Mouse (Mus musculus): ENCODE data around the gene Ggta1. TPM values are rescaled to one million over a fixed set of nuclear protein-coding genes. Genes with fewer than 3 reads are reported as not detected.
"Not testable (repeated sequence)": the region's sequence is repeated elsewhere in the genome, so short reads cannot be mapped to it uniquely, and the experiment has no call there.

Ggta1 gene
- polyA plus RNA-seq, 1 experiment from 2014 or later = 16.4 TPM

DNA sequence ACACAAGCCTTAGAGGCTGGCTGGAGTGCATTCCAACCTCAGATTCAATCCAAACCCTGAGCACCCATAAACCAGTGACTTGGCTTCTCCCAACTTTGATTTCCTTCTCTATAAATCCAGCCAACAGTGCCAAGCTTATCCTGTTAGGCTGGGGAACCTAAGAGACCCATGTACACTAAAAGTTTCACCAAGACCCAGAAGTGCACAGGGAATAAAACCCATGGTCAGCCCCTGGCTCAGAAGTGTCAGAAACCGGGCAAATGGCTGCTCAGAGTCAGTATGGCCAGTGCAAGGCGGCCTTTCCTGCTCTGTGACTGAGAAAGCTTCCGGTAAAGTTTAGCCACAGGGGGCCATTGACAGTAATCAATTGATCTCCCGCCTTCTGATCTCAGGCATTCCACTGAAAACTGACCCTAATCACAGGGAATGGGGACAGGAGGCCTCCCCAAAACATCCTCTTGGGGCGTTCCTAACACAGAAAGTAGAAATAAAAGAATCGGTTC, 2.6 kb downstream of the Ggta1 start:
- Histone ChIP-seq H3K9ac (no peak overlapping the region), H3K9me3 (ENCODE audit: low read depth, low read length) (no peaks in the 10 kb centered on the region), H3K36me3 (ENCODE audit: insufficient read depth) (no peaks in the 10 kb centered on the region), H3K27ac (ENCODE audit: low read depth) (no peak overlapping the region), H3K4me3 (ENCODE audit: low read depth, low read length) (peak overlapping the region; percentile 52), H3K4me2 (peak overlapping the region; percentile 95), H3K4me1 (ENCODE audit: insufficient read depth) (peaks cover 14% of the 10 kb centered on the region), H3K27me3 (ENCODE audit: insufficient read depth, low read length) (no peaks in the 10 kb centered on the region)
- no peak for TF ChIP-seq CTCF (IDR thresholded peaks at IDR 0.05; ENCODE audit: low read depth)
- ATAC-seq (ENCODE audit: insufficient read depth) = no peak
- DNase-seq = no peak
- WGBS = 35% methylated on average over 6 of the region's 6 CpGs

GRCm38 (mm10) chr2:35459316-35459715, 3.7 kb downstream of the Ggta1 start:
- DNase-seq (no peak), ATAC-seq (ENCODE audit: insufficient read depth) (no peak)
- TF ChIP-seq CTCF (IDR thresholded peaks at IDR 0.05; ENCODE audit: low read depth) = no peak
- Histone ChIP-seq H3K4me3 (ENCODE audit: low read depth, low read length) (no peak overlapping the region), H3K27me3 (ENCODE audit: insufficient read depth, low read length) (no peaks in the 10 kb centered on the region), H3K9me3 (ENCODE audit: low read depth, low read length) (no peaks in the 10 kb centered on the region), H3K4me1 (ENCODE audit: insufficient read depth) (peaks cover 14% of the 10 kb centered on the region), H3K4me2 (no peak overlapping the region), H3K27ac (ENCODE audit: low read depth) (no peak overlapping the region), H3K36me3 (ENCODE audit: insufficient read depth) (no peaks in the 10 kb centered on the region), H3K9ac (no peak overlapping the region)

GRCm38 (mm10) chr2:35458421-35458820, 4.6 kb downstream of the Ggta1 start:
- TF ChIP-seq CTCF (IDR thresholded peaks at IDR 0.05; ENCODE audit: low read depth) = no peak
- Histone ChIP-seq H3K36me3 (ENCODE audit: insufficient read depth) (no peaks in the 10 kb centered on the region), H3K27me3 (ENCODE audit: insufficient read depth, low read length) (no peaks in the 10 kb centered on the region), H3K9ac (no peak overlapping the region), H3K4me1 (ENCODE audit: insufficient read depth) (peaks cover 10% of the 10 kb centered on the region; the same call in 1 of the 2 replicates), H3K4me2 (no peak overlapping the region), H3K9me3 (ENCODE audit: low read depth, low read length) (no peaks in the 10 kb centered on the region), H3K4me3 (ENCODE audit: low read depth, low read length) (no peak overlapping the region), H3K27ac (ENCODE audit: low read depth) (no peak overlapping the region)
- WGBS = 63% methylated on average over 4 of the region's 4 CpGs
- DNase-seq = no peak
- no peak for ATAC-seq (ENCODE audit: insufficient read depth)

- TF ChIP-seq CTCF (IDR thresholded peaks at IDR 0.05; ENCODE audit: low read depth) = no peak
- H3K4me1 ChIP-seq (ENCODE audit: insufficient read depth) = no peaks in the 10 kb centered on the region
- 61% methylated on average over 3 of the region's 3 CpGs for WGBS
- H3K4me2 ChIP-seq = no peak overlapping the region
- no peaks in the 10 kb centered on the region for H3K27me3 ChIP-seq (ENCODE audit: insufficient read depth, low read length)
- no peak overlapping the region for H3K9ac ChIP-seq
- DNase-seq = no peak
- no peaks in the 10 kb centered on the region for H3K36me3 ChIP-seq (ENCODE audit: insufficient read depth)
- no peak overlapping the region for H3K27ac ChIP-seq (ENCODE audit: low read depth)
- no peak for ATAC-seq (ENCODE audit: insufficient read depth)
- H3K9me3 ChIP-seq (ENCODE audit: low read depth, low read length) = no peaks in the 10 kb centered on the region
- H3K4me3 ChIP-seq (ENCODE audit: low read depth, low read length) = no peak overlapping the region
Measured at GRCm38 (mm10) chr2:35453736-35454135, 9.3 kb downstream of the Ggta1 start.

- H3K4me3 ChIP-seq (ENCODE audit: low read depth, low read length); H3K9ac ChIP-seq; H3K4me2 ChIP-seq; H3K4me1 ChIP-seq (ENCODE audit: insufficient read depth); H3K36me3 ChIP-seq (ENCODE audit: insufficient read depth); ATAC-seq (ENCODE audit: insufficient read depth); DNase-seq; H3K27ac ChIP-seq (ENCODE audit: low read depth); H3K27me3 ChIP-seq (ENCODE audit: insufficient read depth, low read length); H3K9me3 ChIP-seq (ENCODE audit: low read depth, low read length): not testable (repeated sequence)
- 90% methylated on average over 6 of the region's 6 CpGs for WGBS
Measured at GRCm38 (mm10) chr2:35452695-35453094, 10.3 kb downstream of the Ggta1 start.

- Histone ChIP-seq H3K36me3 (ENCODE audit: insufficient read depth) (no peaks in the 10 kb centered on the region), H3K4me3 (ENCODE audit: low read depth, low read length) (no peak overlapping the region), H3K9ac (no peak overlapping the region), H3K4me1 (ENCODE audit: insufficient read depth) (0 out of 2 replicates have a peak, but pooled peaks cover 3% of the 10 kb centered on the region), H3K27me3 (ENCODE audit: insufficient read depth, low read length) (no peaks in the 10 kb centered on the region), H3K9me3 (ENCODE audit: low read depth, low read length) (no peaks in the 10 kb centered on the region), H3K27ac (ENCODE audit: low read depth) (no peak overlapping the region), H3K4me2 (no peak overlapping the region)
- DNase-seq (no peak), ATAC-seq (ENCODE audit: insufficient read depth) (no peak)
- no peak for TF ChIP-seq CTCF (IDR thresholded peaks at IDR 0.05; ENCODE audit: low read depth)
- WGBS = 83% methylated on average over 5 of the region's 5 CpGs
Measured at GRCm38 (mm10) chr2:35451484-35452050, 11.5 kb downstream of the Ggta1 start.

DNA sequence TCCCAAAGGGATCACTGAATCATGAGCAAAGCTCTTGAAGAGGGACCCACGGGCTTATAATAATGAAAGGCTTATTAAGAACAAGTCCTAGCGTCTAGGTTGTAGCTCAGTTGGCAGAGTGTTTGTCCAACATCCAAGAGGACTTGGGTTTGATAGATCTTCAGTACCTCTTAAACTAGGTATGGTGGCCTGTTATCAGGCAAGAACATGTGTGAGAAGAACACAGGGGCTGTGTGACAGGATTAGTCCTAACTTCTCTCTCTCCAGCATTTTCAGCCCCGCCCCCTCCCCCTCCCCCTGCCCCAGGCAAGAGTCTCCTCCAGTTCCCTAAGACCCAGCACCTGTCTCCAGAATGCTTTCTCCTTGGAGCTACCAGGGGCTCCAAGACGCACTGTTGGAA, 12.2 kb downstream of the Ggta1 start:
- ATAC-seq (ENCODE audit: insufficient read depth) = no peak
- H3K27ac ChIP-seq (ENCODE audit: low read depth) = no peak overlapping the region

More for the DNA sequence above, 12.2 kb downstream of the Ggta1 start:
- TF ChIP-seq CTCF (IDR thresholded peaks at IDR 0.05; ENCODE audit: low read depth) = no peak
- Histone ChIP-seq H3K4me1 (ENCODE audit: insufficient read depth) (peaks cover 7% of the 10 kb centered on the region; the same call in 1 of the 2 replicates), H3K9me3 (ENCODE audit: low read depth, low read length) (no peaks in the 10 kb centered on the region), H3K9ac (no peak overlapping the region), H3K27me3 (ENCODE audit: insufficient read depth, low read length) (no peaks in the 10 kb centered on the region), H3K4me3 (ENCODE audit: low read depth, low read length) (no peak overlapping the region), H3K4me2 (no peak overlapping the region), H3K36me3 (ENCODE audit: insufficient read depth) (no peaks in the 10 kb centered on the region)
- 74% methylated on average over 4 of the region's 4 CpGs for WGBS
- no peak for DNase-seq

All from lung, embryonic 14.5 days (tissue).